Mouse (Mus musculus): Measurements from ENCODE around the gene Cdkn2aip. TPM values are rescaled to one million over a fixed set of nuclear protein-coding genes. Genes with fewer than 3 reads are reported as not detected.

Gene Cdkn2aip
- 17.3 and 18.4 TPM in 2 replicates for polyA plus RNA-seq (2016; fragmentation: Nextera tagmentation; extraction: Ambion mirVana)

GRCm38 (mm10) chr8:47713761-47714745 is at the start of gene Cdkn2aip:
Cdkn2aip (minus strand) TSS chr8:47713932.
- under 1% methylated on average over 114 of the region's 114 CpGs for WGBS
- Histone ChIP-seq H3K27ac (peak within 1 kb of the TSS; percentile 94), H3K9me3 (no peaks in the 10 kb centered on the region), H3K4me3 (peak within 1 kb of the TSS; percentile 88), H3K27me3 (ENCODE audit: insufficient read depth, poor library complexity, severe bottlenecking) (no peaks in the 10 kb centered on the region), H3K4me1 (0 out of 2 replicates have a peak, but pooled peaks cover 3% of the 10 kb centered on the region), H3K36me3 (peaks cover 17% of the 10 kb centered on the region)
- DNase-seq (ENCODE audit: low spot score), result peak; percentile 96

- DNase-seq (ENCODE audit: low spot score), result no peak
- Histone ChIP-seq H3K4me3 (no peak overlapping the region), H3K27ac (no peak overlapping the region), H3K4me1 (no peaks in the 10 kb centered on the region), H3K9me3 (no peaks in the 10 kb centered on the region), H3K36me3 (no peaks in the 10 kb centered on the region), H3K27me3 (ENCODE audit: insufficient read depth, poor library complexity, severe bottlenecking) (no peaks in the 10 kb centered on the region)
- 40% methylated on average over 9 of the region's 9 CpGs for WGBS
Measured at GRCm38 (mm10) chr8:47763194-47763593, 49.5 kb upstream of the Cdkn2aip start.

GRCm38 (mm10) chr8:47760685-47761084 is 47.0 kb upstream of the Cdkn2aip start:
- 74% methylated on average over 11 of the region's 11 CpGs for WGBS
- H3K27me3 ChIP-seq (ENCODE audit: insufficient read depth, poor library complexity, severe bottlenecking), result no peaks in the 10 kb centered on the region
- no peaks in the 10 kb centered on the region for H3K4me1 ChIP-seq
- no peaks in the 10 kb centered on the region for H3K36me3 ChIP-seq
- H3K9me3 ChIP-seq, result no peaks in the 10 kb centered on the region
- DNase-seq (ENCODE audit: low spot score), result no peak
- no peak overlapping the region for H3K4me3 ChIP-seq
- H3K27ac ChIP-seq, result no peak overlapping the region

DNA sequence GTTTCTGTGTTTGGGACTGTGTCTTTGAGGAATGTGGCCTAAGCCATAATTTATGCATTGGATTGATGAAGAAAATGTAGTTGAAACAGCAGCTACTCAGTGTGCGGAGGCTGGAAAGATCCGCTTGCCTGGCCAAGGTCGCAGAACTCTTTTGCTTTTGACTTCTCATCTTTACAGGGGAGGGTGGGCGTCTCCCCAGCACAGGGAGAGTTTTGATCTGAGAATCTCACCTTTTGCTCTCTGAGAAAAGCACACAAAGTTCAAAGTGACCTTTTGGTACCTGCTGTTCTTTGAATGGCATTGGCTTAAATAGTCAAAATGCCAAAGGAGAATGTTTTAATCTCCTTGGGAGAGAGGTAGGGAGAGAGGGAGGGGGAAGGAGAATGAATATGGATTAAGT is 46.5 kb upstream of the Cdkn2aip start:
- no peak overlapping the region for H3K27ac ChIP-seq
- H3K4me1 ChIP-seq, result no peaks in the 10 kb centered on the region
- no peaks in the 10 kb centered on the region for H3K9me3 ChIP-seq
- H3K27me3 ChIP-seq (ENCODE audit: insufficient read depth, poor library complexity, severe bottlenecking), result no peaks in the 10 kb centered on the region
- WGBS, result 62% methylated on average over 4 of the region's 4 CpGs
- no peaks in the 10 kb centered on the region for H3K36me3 ChIP-seq
- DNase-seq (ENCODE audit: low spot score), result no peak
- no peak overlapping the region for H3K4me3 ChIP-seq

DNA sequence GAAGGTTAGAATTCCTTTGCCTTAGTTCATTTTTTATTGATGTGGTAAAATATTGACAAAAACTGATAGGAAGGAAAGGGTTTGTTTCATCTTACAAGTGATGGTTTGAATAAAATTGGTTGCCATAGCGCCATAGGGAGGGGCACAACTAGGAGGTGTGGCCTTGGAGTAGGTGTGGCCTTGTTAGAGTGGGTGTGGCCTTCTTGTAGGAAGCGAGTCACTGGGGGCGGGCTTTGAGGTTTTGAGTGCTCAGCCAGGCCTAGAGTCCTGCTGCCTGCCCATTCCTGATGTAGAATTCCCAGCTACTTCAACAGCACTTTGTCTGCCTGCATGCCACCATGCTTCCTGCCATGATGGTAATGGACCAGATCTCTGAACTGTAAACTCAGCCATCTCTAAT is 39.4 kb upstream of the Cdkn2aip start:
- 85% methylated on average over 3 of the region's 3 CpGs for WGBS

GRCm38 (mm10) chr8:47750096-47750495 is 36.4 kb upstream of the Cdkn2aip start:
- peak overlapping the region; percentile 43 for H3K4me3 ChIP-seq
- H3K27me3 ChIP-seq (ENCODE audit: insufficient read depth, poor library complexity, severe bottlenecking), result no peaks in the 10 kb centered on the region
- DNase-seq (ENCODE audit: low spot score), result no peak
- H3K9me3 ChIP-seq, result no peaks in the 10 kb centered on the region
- H3K36me3 ChIP-seq, result no peaks in the 10 kb centered on the region
- no peak overlapping the region for H3K27ac ChIP-seq
- 41% methylated on average over 14 of the region's 14 CpGs for WGBS
- no peaks in the 10 kb centered on the region for H3K4me1 ChIP-seq

More for the DNA sequence above, 39.4 kb upstream of the Cdkn2aip start:
- Histone ChIP-seq H3K36me3 (no peaks in the 10 kb centered on the region), H3K27me3 (ENCODE audit: insufficient read depth, poor library complexity, severe bottlenecking) (no peaks in the 10 kb centered on the region), H3K27ac (no peak overlapping the region), H3K4me3 (no peak overlapping the region), H3K4me1 (no peaks in the 10 kb centered on the region), H3K9me3 (no peaks in the 10 kb centered on the region)
- no peak for DNase-seq (ENCODE audit: low spot score)

- 63% methylated on average over 8 of the region's 8 CpGs for WGBS
- no peaks in the 10 kb centered on the region for H3K4me1 ChIP-seq
- no peak overlapping the region for H3K27ac ChIP-seq
- peak overlapping the region; percentile 43; the same call in 1 of the 2 replicates for H3K4me3 ChIP-seq
- no peak for DNase-seq (ENCODE audit: low spot score)
- H3K9me3 ChIP-seq, result no peaks in the 10 kb centered on the region
- no peaks in the 10 kb centered on the region for H3K27me3 ChIP-seq (ENCODE audit: insufficient read depth, poor library complexity, severe bottlenecking)
- H3K36me3 ChIP-seq, result no peaks in the 10 kb centered on the region
Measured at GRCm38 (mm10) chr8:47749491-47749890, 35.8 kb upstream of the Cdkn2aip start.

GRCm38 (mm10) chr8:47746304-47746703 is 32.6 kb upstream of the Cdkn2aip start:
- H3K27me3 ChIP-seq (ENCODE audit: insufficient read depth, poor library complexity, severe bottlenecking), result peaks cover 13% of the 10 kb centered on the region; the same call in 1 of the 2 replicates
- H3K36me3 ChIP-seq, result no peaks in the 10 kb centered on the region
- 79% methylated on average over 12 of the region's 12 CpGs for WGBS
- DNase-seq (ENCODE audit: low spot score), result no peak
- no peaks in the 10 kb centered on the region for H3K9me3 ChIP-seq
- H3K27ac ChIP-seq, result no peak overlapping the region
- no peak overlapping the region for H3K4me3 ChIP-seq
- H3K4me1 ChIP-seq, result no peaks in the 10 kb centered on the region; the same call in 1 of the 2 replicates

DNA sequence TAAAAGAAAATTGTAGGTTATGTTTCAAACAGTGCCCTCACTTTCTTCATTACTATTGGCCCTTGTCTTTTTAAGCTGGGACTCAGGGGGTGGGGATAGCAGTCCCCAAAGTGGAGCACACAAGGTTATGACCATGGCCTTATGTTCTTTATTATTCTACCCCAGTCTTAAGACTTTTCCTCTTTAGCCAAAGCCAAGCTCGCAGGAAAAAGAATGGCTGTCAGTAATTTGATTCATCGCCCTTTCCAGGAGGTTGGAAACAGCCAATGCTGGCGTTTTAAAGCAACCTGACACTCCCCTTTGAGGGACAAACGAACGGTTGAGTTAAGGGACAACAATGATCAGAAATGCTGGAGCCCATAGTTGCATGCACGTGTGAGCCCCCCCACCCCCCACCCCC is 32.1 kb upstream of the Cdkn2aip start:
- Histone ChIP-seq H3K4me3 (no peak overlapping the region), H3K9me3 (no peaks in the 10 kb centered on the region), H3K27ac (no peak overlapping the region), H3K36me3 (no peaks in the 10 kb centered on the region), H3K4me1 (no peaks in the 10 kb centered on the region; the same call in 1 of the 2 replicates), H3K27me3 (ENCODE audit: insufficient read depth, poor library complexity, severe bottlenecking) (peaks cover 13% of the 10 kb centered on the region; the same call in 1 of the 2 replicates)
- 43% methylated on average over 6 of the region's 6 CpGs for WGBS
- DNase-seq (ENCODE audit: low spot score), result no peak

DNA sequence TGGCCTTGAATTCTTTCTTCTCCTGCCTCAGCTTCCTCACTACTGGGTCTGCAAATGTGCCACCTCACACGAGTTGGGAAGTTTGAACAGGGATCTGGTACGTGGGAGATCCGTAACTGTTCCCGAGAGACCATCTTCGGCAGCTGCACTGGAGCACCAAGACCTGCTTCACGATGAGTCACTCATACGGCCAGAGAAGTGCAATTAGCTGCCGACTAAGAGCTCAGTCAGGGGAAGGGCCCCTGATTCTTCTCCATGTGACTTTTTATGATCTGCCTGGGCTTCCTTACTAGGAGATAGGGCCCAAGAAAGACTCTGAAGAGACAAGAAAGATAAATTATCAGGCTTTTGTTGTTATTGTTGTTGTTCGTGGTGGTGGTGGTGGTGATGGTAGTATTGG is 31.1 kb upstream of the Cdkn2aip start:
- 74% methylated on average over 9 of the region's 9 CpGs for WGBS
- H3K4me1 ChIP-seq, result no peaks in the 10 kb centered on the region; the same call in 1 of the 2 replicates
- no peaks in the 10 kb centered on the region for H3K36me3 ChIP-seq
- no peak overlapping the region for H3K27ac ChIP-seq
- H3K27me3 ChIP-seq (ENCODE audit: insufficient read depth, poor library complexity, severe bottlenecking), result peaks cover 13% of the 10 kb centered on the region; the same call in 1 of the 2 replicates
- H3K4me3 ChIP-seq, result no peak overlapping the region
- H3K9me3 ChIP-seq, result no peaks in the 10 kb centered on the region
- no peak for DNase-seq (ENCODE audit: low spot score)

DNA sequence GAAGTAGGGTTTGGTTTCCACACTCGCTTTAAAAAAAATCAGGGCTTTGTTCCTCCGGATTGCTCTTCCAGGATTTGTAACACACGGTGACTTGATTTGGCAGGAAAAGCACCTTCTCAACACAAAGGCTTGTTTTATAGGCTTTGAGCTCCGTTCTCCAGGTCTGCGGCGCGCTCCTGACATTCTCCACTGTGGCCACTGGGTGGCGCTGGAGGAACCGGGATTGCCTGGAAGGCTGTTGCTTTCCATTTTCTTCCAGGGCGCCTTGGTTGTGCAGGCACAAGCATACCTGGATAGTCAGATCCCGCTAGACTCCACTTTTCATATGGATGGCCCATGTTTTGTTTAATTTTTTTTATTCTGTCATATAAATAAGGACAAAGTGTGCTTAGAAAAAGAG is 29.7 kb upstream of the Cdkn2aip start:
- no peak overlapping the region for H3K4me3 ChIP-seq
- no peaks in the 10 kb centered on the region for H3K36me3 ChIP-seq
- WGBS, result 9% methylated on average over 11 of the region's 11 CpGs
- no peak overlapping the region for H3K27ac ChIP-seq
- DNase-seq (ENCODE audit: low spot score), result peak; percentile 87
- H3K9me3 ChIP-seq, result no peaks in the 10 kb centered on the region
- H3K27me3 ChIP-seq (ENCODE audit: insufficient read depth, poor library complexity, severe bottlenecking), result peaks cover 13% of the 10 kb centered on the region; the same call in 1 of the 2 replicates
- H3K4me1 ChIP-seq, result no peaks in the 10 kb centered on the region; the same call in 1 of the 2 replicates

DNA sequence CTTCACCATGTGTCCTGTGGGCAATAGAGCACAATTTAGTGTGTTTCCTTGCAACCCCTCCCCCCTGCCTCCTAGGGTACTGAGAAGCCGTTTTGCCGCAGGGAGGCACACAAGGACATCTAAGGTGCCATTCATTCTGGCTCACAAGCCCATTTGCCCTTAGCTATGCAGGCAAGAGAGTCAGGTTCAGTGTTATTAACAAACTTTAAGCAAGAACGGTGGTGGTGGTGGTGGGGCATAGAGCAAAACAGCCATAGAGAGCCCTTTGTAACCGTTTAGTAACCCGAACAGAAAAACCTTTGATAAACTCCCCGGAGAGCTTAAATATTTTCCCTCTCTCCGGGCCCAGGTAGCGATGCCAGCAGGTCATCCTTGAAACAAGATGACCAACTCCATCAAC is 29.3 kb upstream of the Cdkn2aip start:
- Histone ChIP-seq H3K4me1 (no peaks in the 10 kb centered on the region; the same call in 1 of the 2 replicates), H3K27ac (peak overlapping the region; percentile 22; the same call in 1 of the 2 replicates), H3K4me3 (no peak overlapping the region), H3K36me3 (no peaks in the 10 kb centered on the region), H3K27me3 (ENCODE audit: insufficient read depth, poor library complexity, severe bottlenecking) (peaks cover 13% of the 10 kb centered on the region; the same call in 1 of the 2 replicates), H3K9me3 (no peaks in the 10 kb centered on the region)
- no peak for DNase-seq (ENCODE audit: low spot score)
- 27% methylated on average over 8 of the region's 8 CpGs for WGBS

- H3K4me1 ChIP-seq, result no peaks in the 10 kb centered on the region; the same call in 1 of the 2 replicates
- no peak for DNase-seq (ENCODE audit: low spot score)
- H3K4me3 ChIP-seq, result no peak overlapping the region
- peaks cover 13% of the 10 kb centered on the region; the same call in 1 of the 2 replicates for H3K27me3 ChIP-seq (ENCODE audit: insufficient read depth, poor library complexity, severe bottlenecking)
- no peak overlapping the region for H3K27ac ChIP-seq
- 77% methylated on average over 7 of the region's 7 CpGs for WGBS
- H3K36me3 ChIP-seq, result no peaks in the 10 kb centered on the region
- H3K9me3 ChIP-seq, result no peaks in the 10 kb centered on the region
Measured at GRCm38 (mm10) chr8:47742372-47742771, 28.6 kb upstream of the Cdkn2aip start.

Measured in heart, embryonic 10.5 days (tissue).